Mouse (Mus musculus) erythroblast, embryonic 14.5 days (primary cell): Measurements from ENCODE around the gene Yae1d1. TPM values are rescaled to one million over a fixed set of nuclear protein-coding genes. Genes with fewer than 3 reads are reported as not detected.

Source experiments
- H3K27me3 ChIP-seq: 2 replicates; pipeline ENCODE4 v1.6.1; 2012; ENCODE audit warnings: inconsistent platforms; ENCODE audit not compliant: control insufficient read depth
- H3K36me3 ChIP-seq: 2 replicates; pipeline ENCODE4 v1.6.1; 2012; ENCODE audit warnings: mild to moderate bottlenecking, inconsistent platforms; ENCODE audit not compliant: control insufficient read depth
- H3K4me1 ChIP-seq: 2 replicates; pipeline ENCODE4 v1.6.1; 2012; ENCODE audit warnings: inconsistent platforms; ENCODE audit not compliant: control insufficient read depth
- H3K4me3 ChIP-seq: replicated peaks from 2 replicates; pipeline ENCODE3; 2012; ENCODE audit warnings: moderate library complexity, mild to moderate bottlenecking, inconsistent platforms
- H3K9me3 ChIP-seq: 2 replicates; pipeline ENCODE4 v1.6.1; 2012; ENCODE audit warnings: low read length, inconsistent platforms, mixed read lengths; ENCODE audit not compliant: control insufficient read depth
- GATA1 ChIP-seq: IDR thresholded peaks from 2 replicates; pipeline ENCODE4 v1.6.1; 2012; ENCODE audit warnings: low read length, inconsistent platforms, mixed read lengths
- TAL1 ChIP-seq: IDR thresholded peaks from 3 replicates; pipeline ENCODE4 v1.6.1; 2012; ENCODE audit warnings: low read length, inconsistent platforms, mixed read lengths
- polyA plus RNA-seq: library from polyadenylated mRNA; stranded (reverse); fragments of >175 nt; gene quantifications from 2 replicates; pipeline ENCODE4 v1.2.3, GENCODE M21; 2012

Gene Yae1d1
- polyA plus RNA-seq, 1 experiment, result 0.39 TPM

DNA sequence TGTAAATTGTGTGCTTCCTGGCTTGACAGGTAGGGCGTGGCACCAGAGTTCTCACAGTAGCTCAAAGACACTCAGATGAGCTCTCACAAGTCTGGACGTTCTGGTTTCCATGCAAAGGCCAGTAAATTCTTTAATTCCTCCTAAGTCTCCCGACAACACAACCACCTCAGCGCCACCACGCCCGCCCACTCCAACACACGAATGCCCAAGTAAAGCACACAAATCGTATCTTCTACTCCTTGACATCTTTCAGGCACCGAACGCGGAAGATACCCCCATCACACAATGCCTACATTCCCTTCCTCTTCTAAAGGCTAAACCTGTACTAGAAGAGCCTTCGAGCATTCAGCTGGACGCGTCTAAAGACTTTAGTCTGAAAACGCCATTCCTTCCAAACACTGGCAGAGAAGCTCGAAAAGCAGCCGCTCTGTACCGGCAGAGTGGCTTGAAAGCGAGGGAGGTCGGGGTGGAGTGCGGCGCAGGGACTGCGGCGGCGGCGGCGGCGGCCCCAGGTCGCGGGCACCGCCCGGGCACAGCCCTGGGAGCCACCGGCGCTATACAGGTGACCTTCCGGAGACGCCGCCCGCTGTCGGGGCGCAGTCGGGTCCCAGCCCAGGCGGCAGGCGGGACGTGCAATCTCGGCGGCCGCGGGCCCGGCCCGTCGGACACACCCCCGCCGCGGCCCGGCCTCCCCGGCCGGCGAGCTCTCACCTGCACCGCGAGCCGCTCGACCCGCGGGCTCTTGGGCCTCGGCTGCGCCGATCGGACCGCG, 49.7 kb downstream of the Yae1d1 start:
- no peaks in the 10 kb centered on the region for H3K36me3 ChIP-seq
- TF ChIP-seq TAL1 (no peak), GATA1 (no peak)
- H3K9me3 ChIP-seq, result no peaks in the 10 kb centered on the region
- H3K27me3 ChIP-seq, result peaks cover 16% of the 10 kb centered on the region
- H3K4me1 ChIP-seq, result peaks cover 16% of the 10 kb centered on the region
- H3K4me3 ChIP-seq, result peak overlapping the region; percentile 82

DNA sequence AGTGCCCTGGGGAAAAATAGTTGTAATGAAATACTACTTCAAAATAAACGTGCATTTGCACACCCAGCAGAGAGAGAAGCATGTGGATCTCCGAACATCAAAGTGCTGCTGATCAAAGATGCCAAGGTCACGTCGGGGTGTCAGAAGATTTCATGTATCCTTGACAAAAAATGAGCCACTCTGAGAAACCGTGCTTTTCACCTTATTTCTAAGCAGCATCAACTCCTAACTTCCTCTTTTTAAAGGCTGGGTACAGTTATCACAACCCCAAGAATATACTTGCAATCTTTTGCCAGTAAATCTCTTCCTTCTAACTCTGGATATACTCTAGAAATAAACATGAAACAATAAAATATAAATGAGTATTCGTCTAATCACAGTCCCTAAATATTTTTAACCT, 50.8 kb downstream of the Yae1d1 start:
- peaks cover 16% of the 10 kb centered on the region for H3K27me3 ChIP-seq
- peaks cover 16% of the 10 kb centered on the region for H3K4me1 ChIP-seq
- H3K4me3 ChIP-seq, result no peak overlapping the region
- no peaks in the 10 kb centered on the region for H3K36me3 ChIP-seq
- TF ChIP-seq GATA1 (no peak), TAL1 (no peak)
- no peaks in the 10 kb centered on the region for H3K9me3 ChIP-seq

Other genes with a start within 250 kb of the Yae1d1 start
- 3.1 and 4.4 TPM in 2 replicates for gene Cdk13, start 188.3 kb downstream of the Yae1d1 start, polyA plus RNA-seq
- gene Rala, start 49.1 kb downstream of the Yae1d1 start, polyA plus RNA-seq, result 0.28 and 0.39 TPM in 2 replicates